8 mouse cellular contexts compared by ENCODE assay signal in the genomic region with DNA sequence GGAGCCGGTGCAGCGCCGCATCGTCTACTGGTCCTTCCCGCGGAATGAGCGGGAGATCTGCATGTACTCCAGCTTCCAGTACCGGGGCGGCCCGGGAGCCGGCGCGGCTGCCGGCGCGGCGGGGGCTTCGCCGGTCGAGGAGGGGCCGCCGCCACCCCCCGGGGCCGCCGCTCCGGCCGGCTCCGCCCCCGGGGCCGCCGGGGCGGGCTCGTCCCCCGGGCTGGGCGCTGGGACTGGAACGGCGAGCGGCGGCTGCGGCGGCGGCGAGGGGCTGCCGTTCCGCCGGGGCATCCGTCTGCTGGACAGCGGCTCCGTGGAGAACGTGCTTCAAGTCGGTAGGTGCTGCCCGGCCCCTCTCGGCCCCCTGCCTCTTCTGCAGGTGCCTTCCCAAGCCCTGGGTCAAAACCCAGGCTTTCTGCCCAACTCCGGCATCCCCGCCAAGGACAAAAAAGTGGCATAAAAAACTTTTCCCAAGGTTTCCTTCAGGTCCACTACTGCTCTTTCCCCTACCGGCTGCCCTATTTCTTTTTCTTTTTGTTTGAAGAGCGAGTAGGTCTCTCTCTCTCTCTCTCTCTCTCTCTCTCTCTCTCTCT. TPM values are rescaled to one million over a fixed set of nuclear protein-coding genes. Genes with fewer than 3 reads are reported as not detected.
A peak's percentile ranks its signal among the peaks of the same experiment; 100 is the strongest.
DNase-seq lines count a peak whose midpoint lies in the region; ATAC-seq lines count a peak whose summit lies in the region.

No protein-coding gene starts in this region.

- peak overlapping the region; percentile 78 for H3K27ac ChIP-seq in embryonic facial prominence, embryonic 12.5 days

- no peaks in the 10 kb centered on the region for H3K36me3 ChIP-seq in embryonic facial prominence, embryonic 12.5 days

- DNase-seq in cerebellum, postnatal 25 days: no peak
- DNase-seq in adrenal gland, adult 18-20 months (ENCODE audit: low spot score in 2 of 2): peak; percentile 51 to 62
- DNase-seq in heart, postnatal 14 days: peak; percentile 38 to 47
- DNase-seq in layer of hippocampus, postnatal 10 days (ENCODE audit: low spot score in 2 of 2): peak; percentile 59 to 65
- peak; percentile 21 to 39 for DNase-seq in lung, postnatal 4 days
- DNase-seq in right cerebral cortex, postnatal 4 days: peak; percentile 16

- ATAC-seq in cerebellum, adult (ENCODE audit: insufficient number of reproducible peaks, low FRiP score, low TSS enrichment): peak; percentile 56; the same call in 1 of the 2 replicates
- ATAC-seq in embryonic facial prominence, embryonic 12.5 days (ENCODE audit: insufficient number of reproducible peaks, insufficient read depth, low FRiP score, low TSS enrichment): no peak

- H3K9ac ChIP-seq in embryonic facial prominence, embryonic 12.5 days: peak overlapping the region; percentile 72

- no peaks in the 10 kb centered on the region for H3K9me3 ChIP-seq in embryonic facial prominence, embryonic 12.5 days

- no peaks in the 10 kb centered on the region for H3K4me1 ChIP-seq in embryonic facial prominence, embryonic 12.5 days

- H3K27me3 ChIP-seq in embryonic facial prominence, embryonic 12.5 days: peaks cover 8% of the 10 kb centered on the region; the same call in 1 of the 2 replicates

- H3K4me3 ChIP-seq in embryonic facial prominence, embryonic 12.5 days: peak overlapping the region; percentile 87

- intact Hi-C loops in heart, postnatal 14 days (cut with DNase I): loop anchor here (5.0 kb wide), 1 partner anchor 109 kb away; no protein-coding TSS in a partner anchor

- WGBS in embryonic facial prominence, embryonic 12.5 days: under 1% methylated on average over 51 of the region's 57 CpGs

- H3K4me2 ChIP-seq in embryonic facial prominence, embryonic 12.5 days (replicated peaks): peak overlapping the region; percentile 94

RNA-seq across cellular contexts. Expression of a gene that starts 0.6 kb away (rescaled TPM):
- 1 to 10 TPM; 3.8 to 5.2 TPM for total RNA-seq in adrenal gland, adult 18-20 months (2021)
- 1.3 and 1.5 TPM in 2 replicates for polyA plus RNA-seq in embryonic facial prominence, embryonic 12.5 days (2016; fragmentation: Nextera tagmentation; extraction: Ambion mirVana)
- 1 to 10 TPM; 1.1 to 1.6 TPM for total RNA-seq in heart, postnatal 14 days (2021)
- 10 to 100 TPM; 12.2 to 14.0 TPM for total RNA-seq in layer of hippocampus, postnatal 10 days (2021)

RNA-seq across cellular contexts. Expression of a gene that starts 56.3 kb away (rescaled TPM):
- 1 to 10 TPM; 1.8 to 4.7 TPM for total RNA-seq in adrenal gland, adult 18-20 months (2021)
- 1.1 and 1.5 TPM in 2 replicates for polyA plus RNA-seq in embryonic facial prominence, embryonic 12.5 days (2016; fragmentation: Nextera tagmentation; extraction: Ambion mirVana)
- 1 to 10 TPM; 3.2 to 3.6 TPM for total RNA-seq in heart, postnatal 14 days (2021)
- total RNA-seq in layer of hippocampus, postnatal 10 days (2021): 1 to 10 TPM; 1.1 TPM

Comparison
In these comparisons a context has a peak if more than half of its experiments do, and no peak if none do; other contexts are left out.
1. DNase-seq: peak in adrenal gland, adult 18-20 months (2 of 2), heart, postnatal 14 days (2 of 2), layer of hippocampus, postnatal 10 days (2 of 2), lung, postnatal 4 days (2 of 2) and right cerebral cortex, postnatal 4 days (single experiment); none in cerebellum, postnatal 25 days (0 of 2).